Mouse (Mus musculus): ENCODE data around the gene Podn. TPM values are rescaled to one million over a fixed set of nuclear protein-coding genes. Genes with fewer than 3 reads are reported as not detected.
A peak's percentile ranks its signal among the peaks of the same experiment; 100 is the strongest.

Gene Podn
- polyA plus RNA-seq, 1 experiment from 2014 or later, result 0.64 TPM

DNA sequence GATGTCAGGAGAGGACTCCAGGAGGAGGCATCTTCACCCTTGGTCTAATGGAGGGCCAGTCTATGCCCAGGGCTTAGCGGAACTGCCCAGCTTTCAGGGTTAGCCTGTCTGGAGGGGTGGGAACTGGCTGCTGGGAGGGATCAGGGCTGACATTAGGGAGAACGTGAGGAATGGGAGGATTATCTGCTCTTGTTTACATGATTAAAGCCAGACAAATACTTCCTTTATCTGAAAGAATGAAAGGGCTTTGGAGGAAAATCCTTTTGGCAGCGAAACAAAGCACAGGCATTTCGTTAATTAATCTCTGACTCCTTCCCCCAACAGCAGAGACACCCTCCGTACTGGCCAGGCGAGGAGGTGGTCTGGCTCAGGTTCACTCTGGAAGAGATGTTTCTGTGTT is 104.4 kb downstream of the Podn start:
- H3K36me3 ChIP-seq (ENCODE audit: control insufficient read depth, insufficient read depth), result no peaks in the 10 kb centered on the region
- WGBS, result 24% methylated on average over 6 of the region's 6 CpGs
- no peak overlapping the region for H3K4me2 ChIP-seq (ENCODE audit: low read depth, low read length)
- no peak overlapping the region for H3K27ac ChIP-seq (ENCODE audit: low read length)
- H3K27me3 ChIP-seq (ENCODE audit: control insufficient read depth, insufficient read depth, low read length), result no peaks in the 10 kb centered on the region
- H3K4me1 ChIP-seq (ENCODE audit: control insufficient read depth, insufficient read depth, low read length), result 0 out of 2 replicates have a peak, but pooled peaks cover 3% of the 10 kb centered on the region
- no peak for ATAC-seq (replicated peaks; ENCODE audit: extremely low read depth, insufficient read depth, low FRiP score)
- no peak overlapping the region for H3K4me3 ChIP-seq (ENCODE audit: low read length)
- H3K9ac ChIP-seq (ENCODE audit: low read length), result no peak overlapping the region
- no peaks in the 10 kb centered on the region for H3K9me3 ChIP-seq (replicated peaks; ENCODE audit: control insufficient read depth, low read length)

DNA sequence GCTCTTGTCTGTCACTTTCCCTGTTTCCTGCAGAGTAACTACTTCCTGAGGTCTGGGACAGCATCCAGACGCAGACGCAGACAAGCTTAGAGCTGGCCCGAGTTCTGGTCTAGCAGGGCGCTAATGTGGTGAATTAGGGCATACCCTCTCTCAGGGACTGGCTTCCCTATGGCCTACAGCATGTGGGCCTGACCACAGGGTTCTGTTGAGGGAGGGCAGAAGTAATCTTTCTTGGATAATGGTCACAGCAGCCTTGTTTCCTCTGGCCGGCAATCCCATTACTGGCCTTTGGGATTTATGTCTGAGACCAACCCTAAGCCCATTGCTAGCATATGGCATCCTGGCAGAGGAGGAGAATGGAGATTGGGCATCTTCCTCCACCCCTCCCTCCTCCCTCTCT is 105.4 kb downstream of the Podn start:
- H3K4me3 ChIP-seq (ENCODE audit: low read length), result no peak overlapping the region
- 0 out of 2 replicates have a peak, but pooled peaks cover 3% of the 10 kb centered on the region for H3K4me1 ChIP-seq (ENCODE audit: control insufficient read depth, insufficient read depth, low read length)
- H3K9me3 ChIP-seq (replicated peaks; ENCODE audit: control insufficient read depth, low read length), result no peaks in the 10 kb centered on the region
- no peak overlapping the region for H3K27ac ChIP-seq (ENCODE audit: low read length)
- H3K4me2 ChIP-seq (ENCODE audit: low read depth, low read length), result no peak overlapping the region
- H3K9ac ChIP-seq (ENCODE audit: low read length), result no peak overlapping the region
- 64% methylated on average over 5 of the region's 5 CpGs for WGBS
- no peaks in the 10 kb centered on the region for H3K27me3 ChIP-seq (ENCODE audit: control insufficient read depth, insufficient read depth, low read length)
- no peak for ATAC-seq (replicated peaks; ENCODE audit: extremely low read depth, insufficient read depth, low FRiP score)
- H3K36me3 ChIP-seq (ENCODE audit: control insufficient read depth, insufficient read depth), result no peaks in the 10 kb centered on the region

DNA sequence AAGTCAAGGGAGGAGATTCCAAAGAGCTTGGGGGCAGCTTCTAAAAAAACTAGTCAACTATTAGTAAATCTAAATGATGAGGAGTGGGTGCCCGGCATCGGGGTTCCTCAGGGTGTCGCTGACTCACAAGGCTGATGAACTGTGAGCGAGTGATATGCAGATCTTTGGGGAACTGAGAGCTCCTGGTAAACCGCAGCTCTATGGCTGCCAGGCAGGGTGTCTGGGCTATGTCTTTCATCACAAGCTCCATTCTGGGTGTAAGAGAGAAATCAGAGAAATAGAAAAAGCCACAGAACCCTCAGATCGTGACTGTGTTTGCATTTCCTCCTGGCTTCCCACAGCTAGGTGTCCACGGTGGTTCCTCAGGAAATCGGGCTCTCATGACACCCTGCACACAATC is 107.3 kb downstream of the Podn start:
- H3K9me3 ChIP-seq (replicated peaks; ENCODE audit: control insufficient read depth, low read length), result no peaks in the 10 kb centered on the region
- no peaks in the 10 kb centered on the region for H3K27me3 ChIP-seq (ENCODE audit: control insufficient read depth, insufficient read depth, low read length)
- WGBS, result 12% methylated on average over 8 of the region's 8 CpGs
- no peak overlapping the region for H3K27ac ChIP-seq (ENCODE audit: low read length)
- no peak overlapping the region for H3K9ac ChIP-seq (ENCODE audit: low read length)
- H3K4me3 ChIP-seq (ENCODE audit: low read length), result no peak overlapping the region
- no peak overlapping the region for H3K4me2 ChIP-seq (ENCODE audit: low read depth, low read length)
- no peaks in the 10 kb centered on the region for H3K36me3 ChIP-seq (ENCODE audit: control insufficient read depth, insufficient read depth)
- ATAC-seq (replicated peaks; ENCODE audit: extremely low read depth, insufficient read depth, low FRiP score), result no peak
- H3K4me1 ChIP-seq (ENCODE audit: control insufficient read depth, insufficient read depth, low read length), result 0 out of 2 replicates have a peak, but pooled peaks cover 3% of the 10 kb centered on the region

GRCm38 (mm10) chr4:107986386-107987168 is 109.7 kb downstream of the Podn start:
- Histone ChIP-seq H3K36me3 (ENCODE audit: control insufficient read depth, insufficient read depth) (no peaks in the 10 kb centered on the region), H3K4me2 (ENCODE audit: low read depth, low read length) (no peak overlapping the region), H3K27me3 (ENCODE audit: control insufficient read depth, insufficient read depth, low read length) (no peaks in the 10 kb centered on the region), H3K4me3 (ENCODE audit: low read length) (no peak overlapping the region), H3K9me3 (replicated peaks; ENCODE audit: control insufficient read depth, low read length) (no peaks in the 10 kb centered on the region), H3K27ac (ENCODE audit: low read length) (no peak overlapping the region), H3K9ac (ENCODE audit: low read length) (no peak overlapping the region), H3K4me1 (ENCODE audit: control insufficient read depth, insufficient read depth, low read length) (0 out of 2 replicates have a peak, but pooled peaks cover under 1% of the 10 kb centered on the region)
- ATAC-seq (replicated peaks; ENCODE audit: extremely low read depth, insufficient read depth, low FRiP score), result no peak
- 82% methylated on average over 11 of the region's 11 CpGs for WGBS

- Histone ChIP-seq H3K4me3 (ENCODE audit: low read length) (no peak overlapping the region), H3K4me1 (ENCODE audit: control insufficient read depth, insufficient read depth, low read length) (no peaks in the 10 kb centered on the region), H3K27ac (ENCODE audit: low read length) (no peak overlapping the region), H3K4me2 (ENCODE audit: low read depth, low read length) (no peak overlapping the region), H3K27me3 (ENCODE audit: control insufficient read depth, insufficient read depth, low read length) (no peaks in the 10 kb centered on the region), H3K9ac (ENCODE audit: low read length) (no peak overlapping the region), H3K36me3 (ENCODE audit: control insufficient read depth, insufficient read depth) (no peaks in the 10 kb centered on the region), H3K9me3 (replicated peaks; ENCODE audit: control insufficient read depth, low read length) (no peaks in the 10 kb centered on the region)
- 81% methylated on average over 5 of the region's 5 CpGs for WGBS
- ATAC-seq (replicated peaks; ENCODE audit: extremely low read depth, insufficient read depth, low FRiP score), result no peak
Measured at GRCm38 (mm10) chr4:107985812-107986211, 110.4 kb downstream of the Podn start.

- Histone ChIP-seq H3K4me2 (ENCODE audit: low read depth, low read length) (no peak overlapping the region), H3K4me3 (ENCODE audit: low read length) (no peak overlapping the region), H3K27ac (ENCODE audit: low read length) (peak overlapping the region; percentile 0; the same call in 1 of the 2 replicates), H3K36me3 (ENCODE audit: control insufficient read depth, insufficient read depth) (no peaks in the 10 kb centered on the region), H3K9me3 (replicated peaks; ENCODE audit: control insufficient read depth, low read length) (no peaks in the 10 kb centered on the region), H3K9ac (ENCODE audit: low read length) (no peak overlapping the region), H3K27me3 (ENCODE audit: control insufficient read depth, insufficient read depth, low read length) (no peaks in the 10 kb centered on the region), H3K4me1 (ENCODE audit: control insufficient read depth, insufficient read depth, low read length) (no peaks in the 10 kb centered on the region)
- WGBS, result 62% methylated on average over 7 of the region's 7 CpGs
- 0 out of 2 replicates have a peak, but pooled peaks have one; percentile 39 for ATAC-seq (replicated peaks; ENCODE audit: extremely low read depth, insufficient read depth, low FRiP score)
Measured at GRCm38 (mm10) chr4:107984282-107984981, 111.8 kb downstream of the Podn start.

DNA sequence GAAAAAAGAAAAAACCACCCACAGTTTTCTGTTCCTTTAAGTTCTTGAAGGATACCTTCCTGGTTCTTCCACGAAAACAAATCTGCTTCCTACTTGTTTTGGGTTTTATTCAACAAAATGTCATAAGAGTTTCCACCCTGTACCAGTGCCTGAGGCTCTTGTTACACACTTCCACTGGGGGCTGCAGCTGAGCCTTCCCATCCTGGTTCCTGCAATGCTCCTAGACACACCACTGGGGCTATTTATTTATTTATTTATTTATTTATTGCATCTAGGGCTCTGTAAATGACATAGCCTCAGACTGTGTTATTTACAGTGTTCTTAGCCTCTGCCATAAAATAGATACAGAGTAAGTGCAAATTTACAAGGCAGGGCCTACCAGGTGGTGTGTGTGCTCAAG is 112.5 kb downstream of the Podn start:
- Histone ChIP-seq H3K4me1 (ENCODE audit: control insufficient read depth, insufficient read depth, low read length) (0 out of 2 replicates have a peak, but pooled peaks cover 3% of the 10 kb centered on the region), H3K4me3 (ENCODE audit: low read length) (no peak overlapping the region), H3K4me2 (ENCODE audit: low read depth, low read length) (no peak overlapping the region), H3K27ac (ENCODE audit: low read length) (no peak overlapping the region; the same call in 1 of the 2 replicates), H3K36me3 (ENCODE audit: control insufficient read depth, insufficient read depth) (no peaks in the 10 kb centered on the region), H3K27me3 (ENCODE audit: control insufficient read depth, insufficient read depth, low read length) (no peaks in the 10 kb centered on the region), H3K9me3 (replicated peaks; ENCODE audit: control insufficient read depth, low read length) (no peaks in the 10 kb centered on the region), H3K9ac (ENCODE audit: low read length) (no peak overlapping the region)
- 81% methylated on average over 1 of the region's 1 CpGs for whole genome bisulfite sequencing
- ATAC-seq (replicated peaks; ENCODE audit: extremely low read depth, insufficient read depth, low FRiP score), result no peak

GRCm38 (mm10) chr4:107980002-107980600 is 116.1 kb downstream of the Podn start:
- H3K27ac ChIP-seq (ENCODE audit: low read length), result no peak overlapping the region
- H3K9ac ChIP-seq (ENCODE audit: low read length), result no peak overlapping the region

GRCm38 (mm10) chr4:107979530-107979929 is 116.7 kb downstream of the Podn start:
- 48% methylated on average over 2 of the region's 2 CpGs for WGBS
- no peak for ATAC-seq (replicated peaks; ENCODE audit: extremely low read depth, insufficient read depth, low FRiP score)
- Histone ChIP-seq H3K27me3 (ENCODE audit: control insufficient read depth, insufficient read depth, low read length) (no peaks in the 10 kb centered on the region), H3K4me2 (ENCODE audit: low read depth, low read length) (no peak overlapping the region), H3K4me1 (ENCODE audit: control insufficient read depth, insufficient read depth, low read length) (0 out of 2 replicates have a peak, but pooled peaks cover 3% of the 10 kb centered on the region), H3K36me3 (ENCODE audit: control insufficient read depth, insufficient read depth) (no peaks in the 10 kb centered on the region), H3K9ac (ENCODE audit: low read length) (no peak overlapping the region), H3K4me3 (ENCODE audit: low read length) (no peak overlapping the region), H3K9me3 (replicated peaks; ENCODE audit: control insufficient read depth, low read length) (no peaks in the 10 kb centered on the region), H3K27ac (ENCODE audit: low read length) (no peak overlapping the region)

More at GRCm38 (mm10) chr4:107980002-107980600, 116.1 kb downstream of the Podn start:
- H3K9me3 ChIP-seq (replicated peaks; ENCODE audit: control insufficient read depth, low read length), result no peaks in the 10 kb centered on the region
- no peaks in the 10 kb centered on the region for H3K27me3 ChIP-seq (ENCODE audit: control insufficient read depth, insufficient read depth, low read length)
- no peak overlapping the region for H3K4me2 ChIP-seq (ENCODE audit: low read depth, low read length)
- ATAC-seq (replicated peaks; ENCODE audit: extremely low read depth, insufficient read depth, low FRiP score), result no peak
- 87% methylated on average over 6 of the region's 6 CpGs for WGBS
- no peak overlapping the region for H3K4me3 ChIP-seq (ENCODE audit: low read length)
- no peaks in the 10 kb centered on the region for H3K36me3 ChIP-seq (ENCODE audit: control insufficient read depth, insufficient read depth)
- 0 out of 2 replicates have a peak, but pooled peaks cover 3% of the 10 kb centered on the region for H3K4me1 ChIP-seq (ENCODE audit: control insufficient read depth, insufficient read depth, low read length)

Measured in heart, embryonic 16.5 days (tissue).